Mouse (Mus musculus) limb, embryonic 15.5 days (tissue): Measurements from ENCODE around the gene Antxr1. TPM values are rescaled to one million over a fixed set of nuclear protein-coding genes. Genes with fewer than 3 reads are reported as not detected.

ENCODE experiments used
- ATAC-seq: fragments of 200-750 bp; cut with Nextera tagmentation; 2 replicates; pipeline ENCODE4 v1.8.0; 2017; ENCODE audit warnings: low read depth, moderate TSS enrichment; ENCODE audit not compliant: insufficient number of reproducible peaks, low FRiP score, low TSS enrichment
- H3K27ac ChIP-seq: fragments of 300-500 bp; sonication (generic); 2 replicates; pipeline ENCODE4 v1.5.1; 2015; ENCODE audit warnings: moderate library complexity, mild to moderate bottlenecking, inconsistent platforms
- H3K27me3 ChIP-seq: fragments of 300-500 bp; sonication (generic); 2 replicates; pipeline ENCODE4 v1.6.1; 2015; ENCODE audit warnings: inconsistent platforms
- H3K36me3 ChIP-seq: fragments of 300-500 bp; sonication (generic); 2 replicates; pipeline ENCODE4 v1.6.1; 2015; ENCODE audit warnings: inconsistent platforms
- H3K4me1 ChIP-seq: fragments of 300-500 bp; sonication (generic); 2 replicates; pipeline ENCODE4 v1.6.1; 2015; ENCODE audit warnings: inconsistent platforms
- H3K4me2 ChIP-seq: fragments of 300-500 bp; sonication (generic); 2 replicates; pipeline ENCODE4 v1.6.1; 2015; ENCODE audit warnings: mild to moderate bottlenecking, inconsistent platforms
- H3K4me3 ChIP-seq: fragments of 300-500 bp; sonication (generic); 2 replicates; pipeline ENCODE4 v1.5.1; 2015; ENCODE audit warnings: mild to moderate bottlenecking, inconsistent platforms
- H3K9ac ChIP-seq: fragments of 300-500 bp; sonication (generic); 2 replicates; pipeline ENCODE4 v1.6.1; 2015; ENCODE audit warnings: inconsistent platforms
- H3K9me3 ChIP-seq: fragments of 300-500 bp; sonication (generic); 2 replicates; pipeline ENCODE4 v1.6.1; 2016; ENCODE audit warnings: inconsistent platforms
- WGBS: fragments of 180-500 bp; shearing (Covaris S2); methylation state at CpG from one replicate; pipeline ENCODE4 v1.1.7; 2015; 5-methylcytosine and 5-hydroxymethylcytosine counted together
- polyA plus RNA-seq: library from polyadenylated mRNA; unstranded; fragments of >200 nt; fragmentation: Nextera tagmentation; extraction: Ambion mirVana; gene quantifications from 2 replicates; pipeline ENCODE4 v1.2.1, GENCODE M21; 2015

The Antxr1 gene
- polyA plus RNA-seq, 1 experiment from 2014 or later: 21.7 TPM

DNA sequence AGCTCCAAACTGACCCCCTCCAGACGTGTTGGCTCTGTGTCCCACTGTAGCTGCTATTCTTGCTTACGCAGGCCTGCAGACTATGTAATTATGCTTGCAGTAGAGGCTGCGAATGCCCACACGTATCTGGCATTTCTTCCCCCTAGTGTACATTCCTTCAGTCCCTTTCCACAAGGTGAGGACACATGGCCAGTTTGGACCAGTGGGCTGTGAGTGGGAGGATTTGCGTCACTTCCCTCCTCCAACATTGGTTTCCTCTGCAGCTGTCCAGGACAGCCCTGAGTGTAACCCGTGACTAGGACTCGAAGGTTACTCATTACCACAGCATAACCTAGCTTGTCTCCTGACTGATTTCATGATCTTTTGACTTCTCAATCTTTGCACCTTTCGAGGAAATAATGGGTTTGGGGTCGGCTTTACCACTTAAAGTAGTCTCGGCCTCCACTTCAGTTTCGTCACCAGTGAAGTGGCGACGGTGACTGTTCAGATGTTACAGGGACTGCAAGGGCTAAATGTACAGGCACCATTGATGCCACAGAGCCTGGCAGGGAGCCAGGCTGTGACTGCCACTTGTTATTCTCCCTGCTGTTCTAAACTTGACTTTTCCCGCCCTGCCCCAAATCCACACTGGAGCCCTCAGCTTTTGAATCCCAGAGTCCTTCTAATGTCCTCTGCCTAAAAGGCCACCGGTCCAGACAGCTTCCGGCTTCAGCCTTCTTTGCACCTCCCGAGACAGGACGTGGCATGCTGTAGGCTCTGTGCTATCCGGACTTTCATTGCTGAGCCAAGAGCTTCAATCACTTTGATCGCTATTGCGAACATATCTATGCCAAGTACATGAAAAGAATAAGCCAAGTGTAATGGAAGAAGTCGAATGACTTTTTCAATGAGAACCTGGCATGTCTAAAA, 7.1 kb downstream of the Antxr1 start:
- Histone ChIP-seq H3K9ac (no peak overlapping the region), H3K36me3 (no peaks in the 10 kb centered on the region), H3K27ac (0 out of 2 replicates have a peak overlapping the region, but pooled peaks have one; percentile 19), H3K4me2 (no peak overlapping the region), H3K4me1 (peaks cover 50% of the 10 kb centered on the region), H3K27me3 (no peaks in the 10 kb centered on the region), H3K9me3 (no peaks in the 10 kb centered on the region), H3K4me3 (no peak overlapping the region)
- WGBS: 77% methylated on average over 22 of the region's 22 CpGs
- ATAC-seq: no peak

DNA sequence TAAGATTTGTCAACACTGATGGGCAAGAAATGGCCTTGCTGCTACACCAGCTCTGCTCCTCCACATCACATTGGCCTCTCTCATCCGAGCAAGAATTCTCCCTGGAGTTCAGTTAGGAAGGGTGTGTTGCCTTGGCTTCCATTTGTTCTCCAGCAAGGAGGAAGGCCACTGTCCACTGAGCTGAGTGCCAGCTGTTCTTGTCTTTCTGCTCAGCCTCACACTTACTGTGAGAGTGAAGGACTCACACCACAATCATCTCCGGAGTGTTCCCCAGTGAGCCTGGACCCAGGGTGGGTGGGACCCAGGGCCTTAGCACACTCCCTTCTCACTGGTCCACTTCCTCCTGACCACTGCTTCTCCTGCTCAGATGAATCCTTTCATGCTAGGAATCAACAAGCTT, 8.7 kb downstream of the Antxr1 start:
- Histone ChIP-seq H3K4me1 (peaks cover 43% of the 10 kb centered on the region), H3K9me3 (no peaks in the 10 kb centered on the region), H3K4me3 (no peak overlapping the region), H3K9ac (no peak overlapping the region), H3K27me3 (no peaks in the 10 kb centered on the region), H3K36me3 (no peaks in the 10 kb centered on the region), H3K27ac (no peak overlapping the region), H3K4me2 (no peak overlapping the region)
- ATAC-seq: no peak
- 78% methylated on average over 2 of the region's 2 CpGs for WGBS

DNA sequence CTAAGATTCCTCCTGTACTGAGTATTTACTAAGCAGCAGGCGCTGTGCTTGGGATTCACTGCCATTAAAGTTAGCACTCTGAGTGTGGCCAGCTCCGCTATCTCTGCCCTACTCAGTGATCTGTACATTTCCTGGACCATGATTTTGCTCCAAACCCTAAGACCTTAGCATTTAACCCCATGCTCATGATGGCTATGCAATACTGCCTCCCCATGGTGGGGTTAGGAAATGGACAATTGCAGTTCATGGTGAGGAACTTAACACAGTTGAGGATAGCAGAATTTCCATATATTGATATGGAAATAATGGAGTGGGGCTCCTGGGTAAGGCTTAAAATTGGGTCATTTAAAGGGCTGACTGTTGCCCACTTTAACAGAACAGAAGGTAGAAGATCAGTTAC, 12.2 kb downstream of the Antxr1 start:
- Histone ChIP-seq H3K27ac (no peak overlapping the region), H3K4me1 (peaks cover 16% of the 10 kb centered on the region), H3K4me3 (no peak overlapping the region), H3K9ac (no peak overlapping the region), H3K4me2 (no peak overlapping the region), H3K36me3 (no peaks in the 10 kb centered on the region), H3K27me3 (no peaks in the 10 kb centered on the region), H3K9me3 (no peaks in the 10 kb centered on the region)
- WGBS: 93% methylated on average over 2 of the region's 2 CpGs
- no peak for ATAC-seq

DNA sequence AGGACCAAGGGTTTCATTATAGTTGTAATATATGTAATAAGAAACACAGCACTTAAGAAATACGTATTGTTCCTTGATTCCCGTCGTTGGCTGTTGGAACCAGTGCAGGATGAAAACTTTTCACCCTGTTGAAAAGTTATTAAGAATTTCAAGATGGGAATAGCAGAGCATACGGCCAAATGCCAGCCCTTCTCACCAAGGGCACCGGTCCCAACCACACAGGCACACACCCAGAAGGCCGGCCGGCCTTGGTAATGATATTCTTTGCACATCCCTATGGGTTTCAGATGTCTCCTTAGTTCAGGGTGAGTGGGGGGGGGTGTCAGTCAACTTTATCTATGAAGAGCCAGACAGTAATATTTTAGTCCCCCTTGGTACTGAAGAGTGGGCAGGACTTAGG, 17.0 kb downstream of the Antxr1 start:
- no peak overlapping the region for H3K4me3 ChIP-seq
- no peak overlapping the region for H3K27ac ChIP-seq
- 79% methylated on average over 7 of the region's 7 CpGs for WGBS
- no peak overlapping the region for H3K9ac ChIP-seq
- H3K27me3 ChIP-seq: no peaks in the 10 kb centered on the region
- no peaks in the 10 kb centered on the region for H3K9me3 ChIP-seq
- peaks cover 16% of the 10 kb centered on the region for H3K4me1 ChIP-seq
- no peak for ATAC-seq
- no peak overlapping the region for H3K4me2 ChIP-seq
- H3K36me3 ChIP-seq: no peaks in the 10 kb centered on the region

DNA sequence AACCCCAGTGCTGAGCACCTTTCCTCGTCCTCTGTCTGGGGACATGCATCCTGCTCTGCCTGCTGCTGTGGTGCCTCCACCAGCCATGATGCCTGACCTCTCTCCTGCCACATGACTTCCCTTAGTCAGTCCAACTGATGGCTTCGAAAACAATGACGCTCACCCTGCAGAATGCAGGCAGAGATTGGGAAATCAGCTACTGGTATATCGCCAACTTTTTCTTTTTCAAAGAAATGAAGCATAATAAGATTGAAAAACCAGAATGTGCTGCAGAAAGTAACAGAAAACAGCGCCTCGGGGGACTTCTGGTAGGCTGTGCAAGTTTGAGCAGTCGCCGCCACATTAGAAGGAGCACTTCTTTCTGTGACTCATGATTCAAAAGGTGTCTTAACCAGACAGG, 18.7 kb downstream of the Antxr1 start:
- H3K4me3 ChIP-seq: no peak overlapping the region
- no peak for ATAC-seq
- H3K36me3 ChIP-seq: peaks cover 7% of the 10 kb centered on the region
- H3K4me1 ChIP-seq: peaks cover 16% of the 10 kb centered on the region
- H3K4me2 ChIP-seq: no peak overlapping the region
- WGBS: 67% methylated on average over 8 of the region's 8 CpGs
- no peak overlapping the region for H3K9ac ChIP-seq
- no peaks in the 10 kb centered on the region for H3K9me3 ChIP-seq
- no peaks in the 10 kb centered on the region for H3K27me3 ChIP-seq
- no peak overlapping the region for H3K27ac ChIP-seq

DNA sequence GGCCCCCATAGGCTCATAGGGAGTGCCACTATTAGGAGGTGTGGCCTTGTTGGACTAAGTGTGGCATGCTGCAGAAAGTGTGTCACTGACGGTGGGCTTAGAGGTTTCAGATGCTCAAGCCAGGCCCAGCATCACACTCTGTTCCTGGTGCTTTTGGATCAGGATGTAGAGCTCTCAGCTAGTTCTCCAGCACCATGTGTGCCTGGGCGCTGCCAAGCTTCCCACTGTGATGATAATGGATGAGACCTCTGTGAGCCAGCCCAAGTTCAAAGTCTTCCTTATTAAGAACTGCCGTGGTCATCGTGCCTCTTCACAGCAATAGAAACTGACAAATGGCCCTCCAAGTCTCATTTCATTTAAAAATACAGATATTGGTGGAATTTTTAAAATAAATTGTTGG, 22.9 kb downstream of the Antxr1 start:
- WGBS: 72% methylated on average over 4 of the region's 4 CpGs
- H3K4me3 ChIP-seq: no peak overlapping the region
- no peak overlapping the region for H3K4me2 ChIP-seq
- no peak overlapping the region for H3K27ac ChIP-seq
- no peaks in the 10 kb centered on the region for H3K27me3 ChIP-seq
- H3K9ac ChIP-seq: no peak overlapping the region
- peaks cover 9% of the 10 kb centered on the region for H3K4me1 ChIP-seq
- no peak for ATAC-seq
- peaks cover 47% of the 10 kb centered on the region for H3K36me3 ChIP-seq
- no peaks in the 10 kb centered on the region for H3K9me3 ChIP-seq

DNA sequence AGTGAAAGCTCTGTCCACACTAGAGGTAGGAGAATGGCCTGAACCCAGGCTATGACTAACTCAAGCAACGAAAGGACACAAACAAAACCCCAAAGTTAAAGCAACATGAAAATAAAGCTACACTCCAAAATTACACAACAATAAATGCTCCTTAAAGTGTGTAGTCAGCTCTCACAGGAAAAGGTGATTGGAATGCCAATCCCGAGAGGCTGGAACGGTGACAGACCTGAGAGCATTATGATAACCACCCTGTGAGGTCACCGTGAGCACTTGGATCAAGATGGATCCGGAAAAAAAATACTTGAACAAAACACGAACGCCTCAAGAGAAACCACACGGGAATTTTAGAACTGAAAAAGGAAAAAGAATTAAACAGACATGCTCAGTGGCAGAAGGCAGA, 31.1 kb downstream of the Antxr1 start:
- H3K4me3 ChIP-seq: no peak overlapping the region
- no peak overlapping the region for H3K4me2 ChIP-seq
- WGBS: 78% methylated on average over 8 of the region's 8 CpGs
- H3K4me1 ChIP-seq: peaks cover 38% of the 10 kb centered on the region
- no peaks in the 10 kb centered on the region for H3K27me3 ChIP-seq
- H3K36me3 ChIP-seq: peaks cover 38% of the 10 kb centered on the region
- H3K27ac ChIP-seq: no peak overlapping the region
- no peak overlapping the region for H3K9ac ChIP-seq
- no peaks in the 10 kb centered on the region for H3K9me3 ChIP-seq
- no peak for ATAC-seq

DNA sequence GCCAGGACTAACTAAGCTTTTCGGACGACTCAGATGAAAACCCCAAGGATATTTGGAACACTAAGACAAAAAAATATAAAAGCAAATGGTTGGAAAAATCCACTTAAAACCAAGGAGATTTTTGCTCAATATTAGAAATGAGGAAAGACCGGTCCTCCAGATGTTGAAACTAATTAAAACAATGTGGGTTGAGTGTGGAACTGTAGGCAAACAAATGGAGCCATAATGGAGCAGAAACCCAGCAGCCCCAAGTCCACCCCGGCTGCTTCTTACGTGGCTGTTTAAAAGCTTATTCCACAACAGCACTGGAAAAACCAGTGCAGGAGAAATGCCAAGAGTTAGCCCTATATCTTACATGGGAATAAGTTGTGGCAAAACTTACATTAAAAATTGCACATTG, 32.9 kb downstream of the Antxr1 start:
- Histone ChIP-seq H3K27ac (peak overlapping the region; percentile 72), H3K27me3 (no peaks in the 10 kb centered on the region), H3K36me3 (peaks cover 28% of the 10 kb centered on the region), H3K9me3 (no peaks in the 10 kb centered on the region), H3K4me3 (no peak overlapping the region), H3K4me1 (peaks cover 41% of the 10 kb centered on the region), H3K9ac (no peak overlapping the region), H3K4me2 (no peak overlapping the region)
- WGBS: 26% methylated on average over 5 of the region's 5 CpGs
- ATAC-seq: no peak

DNA sequence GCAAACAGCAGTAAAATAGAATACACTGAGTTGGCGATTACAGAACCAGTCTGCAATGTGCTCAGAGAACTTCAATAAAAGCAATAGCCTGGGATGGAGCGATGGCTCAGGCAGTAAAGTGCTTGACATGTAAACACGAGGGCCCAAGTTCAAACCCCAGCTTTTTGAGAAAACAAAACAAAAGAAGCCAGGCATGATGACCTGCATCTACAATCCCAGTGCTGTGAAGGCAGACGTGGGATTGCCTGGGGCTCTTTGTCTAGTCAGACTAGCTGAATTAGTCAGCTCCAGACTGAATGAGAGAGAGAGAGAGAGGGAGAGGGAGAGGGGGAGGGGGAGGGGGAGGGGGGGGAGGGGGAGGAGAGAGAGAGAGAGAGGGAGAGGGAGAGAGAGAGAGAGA, 33.6 kb downstream of the Antxr1 start:
- WGBS: 46% methylated on average over 4 of the region's 4 CpGs
- no peaks in the 10 kb centered on the region for H3K27me3 ChIP-seq
- no peak overlapping the region for H3K9ac ChIP-seq
- H3K27ac ChIP-seq: no peak overlapping the region
- no peak overlapping the region for H3K4me2 ChIP-seq
- no peak for ATAC-seq
- H3K36me3 ChIP-seq: peaks cover 20% of the 10 kb centered on the region
- H3K4me1 ChIP-seq: peaks cover 41% of the 10 kb centered on the region
- H3K9me3 ChIP-seq: no peaks in the 10 kb centered on the region
- no peak overlapping the region for H3K4me3 ChIP-seq

DNA sequence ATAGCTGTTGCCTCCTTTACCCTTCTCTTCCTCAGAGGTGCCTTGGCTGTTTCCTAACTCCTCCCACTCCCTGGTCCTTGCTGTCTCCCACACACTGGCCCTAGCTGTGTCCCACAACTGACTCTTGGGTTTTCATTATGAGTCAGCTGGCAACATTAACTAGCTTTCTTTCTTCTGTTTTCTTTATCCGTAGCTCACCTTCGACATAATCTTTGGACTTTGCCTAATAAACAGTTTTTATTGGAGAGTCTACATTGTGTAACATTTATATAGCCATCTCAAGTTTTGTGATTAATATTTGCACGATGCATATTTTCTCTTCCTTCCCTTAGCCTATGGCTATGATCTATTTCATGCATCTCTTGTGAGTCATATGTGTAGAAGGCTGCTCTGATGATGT, 40.7 kb downstream of the Antxr1 start:
- Histone ChIP-seq H3K27me3 (no peaks in the 10 kb centered on the region), H3K9ac (no peak overlapping the region), H3K9me3 (no peaks in the 10 kb centered on the region), H3K4me1 (peaks cover 7% of the 10 kb centered on the region), H3K4me3 (no peak overlapping the region), H3K36me3 (peaks cover 20% of the 10 kb centered on the region), H3K27ac (no peak overlapping the region), H3K4me2 (no peak overlapping the region)
- ATAC-seq: no peak
- WGBS: 56% methylated on average over 3 of the region's 3 CpGs

DNA sequence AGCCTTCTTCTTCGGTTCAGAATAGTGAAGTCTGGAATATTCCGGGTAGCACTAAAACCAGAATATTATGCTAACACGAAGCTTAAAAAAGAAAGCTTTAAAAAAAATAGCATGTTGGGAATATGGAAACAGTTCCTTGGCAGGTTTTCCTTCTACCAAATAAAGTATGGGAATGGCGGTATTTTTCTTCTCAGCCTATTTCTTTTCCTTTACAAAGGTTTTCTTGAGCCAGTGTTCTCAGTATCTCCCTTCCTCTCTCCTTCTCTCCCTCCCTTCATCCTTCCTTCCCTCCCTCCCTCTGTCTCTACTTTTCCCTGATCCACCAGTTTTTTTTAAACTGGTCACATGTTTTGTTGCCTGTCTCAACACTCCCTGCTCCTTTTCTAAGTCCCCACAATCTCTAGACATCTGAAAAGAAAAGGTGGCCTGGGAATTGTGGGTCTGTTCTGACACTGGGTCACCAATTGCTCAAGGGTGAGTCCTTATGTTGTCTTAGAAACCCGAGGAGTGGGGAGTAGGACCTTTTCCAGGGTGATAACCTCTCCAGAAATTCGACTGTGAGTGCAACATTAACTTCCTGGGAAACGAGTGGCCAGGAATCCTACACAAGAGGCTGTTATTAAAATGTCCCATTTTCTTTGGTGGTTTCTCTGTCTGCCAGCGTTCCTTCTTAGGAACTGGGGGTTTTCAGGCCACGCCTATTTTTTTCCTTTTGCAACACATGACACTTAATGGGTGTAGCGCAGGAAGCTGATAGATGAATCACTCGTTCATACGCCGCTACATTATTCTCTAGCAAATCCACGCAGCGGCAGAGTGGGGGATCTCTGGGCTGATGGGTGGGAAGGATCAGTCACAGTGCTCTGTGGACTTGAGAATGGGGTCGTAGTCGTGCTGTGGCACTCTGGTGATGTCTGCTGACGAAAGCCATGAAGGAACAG, 42.4 kb downstream of the Antxr1 start:
- H3K27ac ChIP-seq: no peak overlapping the region
- peaks cover 22% of the 10 kb centered on the region for H3K36me3 ChIP-seq
- H3K4me1 ChIP-seq: no peaks in the 10 kb centered on the region
- ATAC-seq: no peak
- H3K9me3 ChIP-seq: no peaks in the 10 kb centered on the region
- WGBS: 79% methylated on average over 18 of the region's 18 CpGs
- no peak overlapping the region for H3K9ac ChIP-seq
- H3K4me2 ChIP-seq: no peak overlapping the region
- no peak overlapping the region for H3K4me3 ChIP-seq
- no peaks in the 10 kb centered on the region for H3K27me3 ChIP-seq

DNA sequence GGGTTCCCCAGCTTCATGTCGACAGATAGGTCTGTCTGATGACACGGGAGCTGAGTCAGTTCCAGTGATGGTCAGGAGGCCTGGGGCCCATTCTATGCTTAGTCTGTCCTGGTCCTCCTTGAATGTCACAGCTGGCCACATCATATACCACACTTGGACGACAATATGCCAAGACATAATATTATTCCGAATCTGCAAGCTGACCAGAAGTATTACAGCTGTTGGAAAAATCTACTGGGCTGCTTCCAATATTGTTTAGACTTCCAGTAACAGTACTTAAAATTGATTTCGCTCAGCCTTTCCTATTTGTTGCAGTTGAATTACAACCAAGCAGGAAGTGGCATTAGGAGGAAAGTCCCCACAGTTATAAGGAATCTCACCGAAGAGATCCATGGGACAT, 48.4 kb downstream of the Antxr1 start:
- peaks cover 46% of the 10 kb centered on the region for H3K36me3 ChIP-seq

More for the DNA sequence above, 48.4 kb downstream of the Antxr1 start:
- Histone ChIP-seq H3K27ac (no peak overlapping the region), H3K4me3 (no peak overlapping the region), H3K9ac (no peak overlapping the region), H3K4me2 (no peak overlapping the region), H3K4me1 (peaks cover 12% of the 10 kb centered on the region), H3K27me3 (no peaks in the 10 kb centered on the region), H3K9me3 (no peaks in the 10 kb centered on the region)
- no peak for ATAC-seq
- 86% methylated on average over 6 of the region's 6 CpGs for WGBS
